Mouse (Mus musculus) neural tube, embryonic 12.5 days (tissue): ENCODE data around the gene 6330409D20Rik. TPM values are rescaled to one million over a fixed set of nuclear protein-coding genes. Genes with fewer than 3 reads are reported as not detected.
A peak's percentile ranks its signal among the peaks of the same experiment; 100 is the strongest.

Source experiments
- ATAC-seq: fragments of 200-750 bp; cut with Nextera tagmentation; 2 replicates; pipeline ENCODE4 v1.8.0; 2017; ENCODE audit warnings: low read depth, mild to moderate bottlenecking, moderate TSS enrichment, moderate library complexity; ENCODE audit not compliant: low FRiP score
- H3K27ac ChIP-seq: fragments of 300-500 bp; sonication (generic); 2 replicates; pipeline ENCODE4 v1.5.1; 2016
- H3K27me3 ChIP-seq: fragments of 300-500 bp; sonication (generic); replicated peaks from 2 replicates; pipeline ENCODE4 v1.6.1; 2016; ENCODE audit warnings: mild to moderate bottlenecking
- H3K36me3 ChIP-seq: fragments of 300-500 bp; sonication (generic); 2 replicates; pipeline ENCODE4 v1.6.1; 2016; ENCODE audit warnings: mild to moderate bottlenecking
- H3K4me1 ChIP-seq: fragments of 300-500 bp; sonication (generic); 2 replicates; pipeline ENCODE4 v1.6.1; 2016
- H3K4me2 ChIP-seq: fragments of 300-500 bp; sonication (generic); replicated peaks from 2 replicates; pipeline ENCODE4 v1.6.1; 2016; ENCODE audit warnings: mild to moderate bottlenecking
- H3K4me3 ChIP-seq: fragments of 300-500 bp; sonication (generic); 2 replicates; pipeline ENCODE4 v1.5.1; 2016
- H3K9ac ChIP-seq: fragments of 300-500 bp; sonication (generic); 2 replicates; pipeline ENCODE4 v1.6.1; 2016; ENCODE audit warnings: mild to moderate bottlenecking
- H3K9me3 ChIP-seq: fragments of 300-500 bp; sonication (generic); 2 replicates; pipeline ENCODE4 v1.6.1; 2016; ENCODE audit warnings: mild to moderate bottlenecking
- WGBS: fragments of 180-500 bp; shearing (Covaris S2); methylation state at CpG from one replicate; pipeline ENCODE4 v1.1.7; 2016; 5-methylcytosine and 5-hydroxymethylcytosine counted together
- microRNA counts: library from miRNA; unstranded; fragments of <30 nt; microRNA quantifications from one replicate; lab custom pipeline; 2017
- microRNA-seq: library from miRNA; unstranded; fragments of <30 nt; microRNA quantifications from one replicate; pipeline ENCODE4, GENCODE M21; 2017
- polyA plus RNA-seq: library from polyadenylated mRNA; unstranded; fragments of >200 nt; fragmentation: Nextera tagmentation; extraction: Ambion mirVana; gene quantifications from 2 replicates; pipeline ENCODE4 v1.2.1, GENCODE M21; 2016

6330409D20Rik gene
- polyA plus RNA-seq, 1 experiment from 2014 or later, result 3.1 TPM

GRCm38 (mm10) chr2:32686640-32687039 lies 54.2 kb downstream of the 6330409D20Rik start:
- Histone ChIP-seq H3K27me3 (no peaks in the 10 kb centered on the region), H3K27ac (no peak overlapping the region), H3K4me1 (peaks cover 4% of the 10 kb centered on the region; the same call in 1 of the 2 replicates), H3K4me3 (no peak overlapping the region), H3K36me3 (peaks cover 47% of the 10 kb centered on the region), H3K9me3 (no peaks in the 10 kb centered on the region), H3K9ac (no peak overlapping the region), H3K4me2 (no peak overlapping the region)
- whole genome bisulfite sequencing, result 96% methylated on average over 6 of the region's 6 CpGs
- ATAC-seq, result no peak

DNA sequence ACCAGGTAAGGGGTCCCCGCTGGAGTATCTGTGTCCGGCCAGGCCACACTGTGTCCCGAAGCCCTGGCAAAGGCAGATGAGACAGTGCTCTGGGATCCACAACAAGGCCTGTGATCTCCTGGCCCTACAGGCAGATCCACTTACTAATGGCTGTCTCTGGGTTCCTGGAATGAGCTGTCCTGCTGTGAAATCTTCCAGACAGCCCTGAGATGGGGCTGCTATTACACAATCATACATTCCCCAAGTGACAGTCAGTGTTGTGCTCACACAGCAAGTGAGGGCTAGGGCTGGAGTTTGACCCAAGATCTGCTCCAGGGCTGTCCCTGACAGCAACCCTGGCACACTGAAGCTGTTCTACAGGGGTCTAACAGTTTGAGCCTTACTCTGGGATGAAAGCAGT lies 55.0 kb downstream of the 6330409D20Rik start:
- Histone ChIP-seq H3K36me3 (peaks cover 47% of the 10 kb centered on the region), H3K27me3 (no peaks in the 10 kb centered on the region), H3K4me3 (no peak overlapping the region), H3K4me1 (peaks cover 5% of the 10 kb centered on the region; the same call in 1 of the 2 replicates), H3K4me2 (no peak overlapping the region), H3K9me3 (no peaks in the 10 kb centered on the region), H3K9ac (no peak overlapping the region), H3K27ac (no peak overlapping the region)
- 94% methylated on average over 3 of the region's 3 CpGs for WGBS
- ATAC-seq, result no peak

DNA sequence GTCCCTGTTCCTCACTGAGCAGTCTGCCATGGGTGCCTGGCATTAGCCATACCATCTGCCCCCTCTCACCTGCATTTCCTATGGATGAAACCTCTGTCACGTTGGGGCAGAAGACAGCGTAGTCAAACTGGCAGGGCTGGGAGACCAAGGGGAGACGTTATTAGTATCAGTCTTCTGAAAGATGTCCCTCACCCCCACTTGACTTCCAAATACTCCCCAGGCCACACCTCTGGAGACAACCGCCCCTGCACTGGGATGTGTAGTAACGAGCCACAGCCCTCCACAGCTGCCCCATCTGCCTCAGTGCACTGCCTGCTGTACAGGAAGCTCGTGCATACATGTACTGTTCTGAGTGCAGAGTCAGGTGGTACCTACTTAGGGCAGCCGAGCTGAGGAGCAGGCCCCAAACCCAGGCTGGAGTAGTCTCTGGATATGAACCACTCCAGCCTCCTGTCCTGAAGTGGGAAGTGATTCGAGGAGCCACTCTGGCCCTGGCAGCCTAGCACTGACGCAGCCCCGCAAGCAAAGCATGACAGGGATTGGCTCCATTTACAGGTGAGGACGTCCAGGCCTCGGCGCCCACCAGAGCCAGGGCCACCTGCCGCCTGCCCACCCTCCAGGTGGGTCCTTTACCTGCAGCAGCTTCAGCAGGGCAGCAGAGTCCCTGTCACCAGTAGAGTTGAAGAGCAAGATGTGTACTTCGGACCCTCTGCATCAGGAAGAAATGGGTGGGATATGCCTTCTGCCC lies 56.0 kb downstream of the 6330409D20Rik start:
- ATAC-seq, result no peak
- Histone ChIP-seq H3K27me3 (no peaks in the 10 kb centered on the region), H3K9ac (no peak overlapping the region), H3K4me2 (no peak overlapping the region), H3K4me3 (no peak overlapping the region), H3K9me3 (no peaks in the 10 kb centered on the region), H3K27ac (no peak overlapping the region), H3K4me1 (peaks cover 5% of the 10 kb centered on the region; the same call in 1 of the 2 replicates), H3K36me3 (peaks cover 47% of the 10 kb centered on the region)
- 93% methylated on average over 15 of the region's 15 CpGs for WGBS

- Histone ChIP-seq H3K4me3 (no peak overlapping the region), H3K9ac (no peak overlapping the region), H3K4me2 (no peak overlapping the region), H3K9me3 (no peaks in the 10 kb centered on the region), H3K36me3 (peaks cover 47% of the 10 kb centered on the region), H3K4me1 (peaks cover 5% of the 10 kb centered on the region; the same call in 1 of the 2 replicates), H3K27me3 (no peaks in the 10 kb centered on the region), H3K27ac (no peak overlapping the region)
- no peak for ATAC-seq
- 91% methylated on average over 10 of the region's 10 CpGs for WGBS
Observed at GRCm38 (mm10) chr2:32683701-32684100, 57.1 kb downstream of the 6330409D20Rik start.

GRCm38 (mm10) chr2:32682721-32683417 lies 57.9 kb downstream of the 6330409D20Rik start:
- H3K4me3 ChIP-seq, result no peak overlapping the region
- H3K4me1 ChIP-seq, result peaks cover 5% of the 10 kb centered on the region; the same call in 1 of the 2 replicates
- peaks cover 47% of the 10 kb centered on the region for H3K36me3 ChIP-seq
- no peak overlapping the region for H3K4me2 ChIP-seq
- no peak for ATAC-seq
- 83% methylated on average over 14 of the region's 14 CpGs for WGBS
- H3K27me3 ChIP-seq, result no peaks in the 10 kb centered on the region
- no peak overlapping the region for H3K9ac ChIP-seq
- no peaks in the 10 kb centered on the region for H3K9me3 ChIP-seq
- no peak overlapping the region for H3K27ac ChIP-seq

MicroRNAs within 50 kb of the gene (microRNA counts, 519-probe panel; counts per million panel counts)
- 342 counts per million, percentile 67 among the panel's probes with 10 or more counts for microRNA mmu-miR-2861 (lab: Ali Mortazavi, UCI)

Small RNA genes within 50 kb of the gene (microRNA-seq; reads per million reads assigned to microRNA genes)
- gene Mir2861 (not detected), gene Mir3960 (not detected), gene Mir8093 (not detected)

Other genes starting within 250 kb of the 6330409D20Rik start
- 11.5 and 14.4 TPM in 2 replicates for gene Fam102a, start 205.7 kb downstream of the 6330409D20Rik start, polyA plus RNA-seq
- gene Dpm2, start 170.2 kb downstream of the 6330409D20Rik start, polyA plus RNA-seq, result 121 and 124 TPM in 2 replicates
- 3.9 and 4.0 TPM in 2 replicates for gene Pip5kl1, start 166.2 kb downstream of the 6330409D20Rik start, polyA plus RNA-seq
- gene 9430097D07Rik, start 165.3 kb downstream of the 6330409D20Rik start, polyA plus RNA-seq, result 0.25 and 0.69 TPM in 2 replicates
- 20.4 and 21.4 TPM in 2 replicates for gene St6galnac4, start 153.9 kb downstream of the 6330409D20Rik start, polyA plus RNA-seq
- 10.1 and 11.5 TPM in 2 replicates for gene St6galnac6, start 141.3 kb downstream of the 6330409D20Rik start, polyA plus RNA-seq
- gene Ak1, start 119.3 kb downstream of the 6330409D20Rik start, polyA plus RNA-seq, result 46.6 and 50.4 TPM in 2 replicates
- gene Eng, start 94.4 kb downstream of the 6330409D20Rik start, polyA plus RNA-seq, result 28.8 and 33.0 TPM in 2 replicates
- 16.4 and 17.3 TPM in 2 replicates for gene Fpgs, start 36.9 kb downstream of the 6330409D20Rik start, polyA plus RNA-seq
- 97.8 and 103 TPM in 2 replicates for gene Cdk9, start 27.9 kb downstream of the 6330409D20Rik start, polyA plus RNA-seq
- 41.8 and 45.1 TPM in 2 replicates for gene Sh2d3c, start 20.0 kb downstream of the 6330409D20Rik start, polyA plus RNA-seq
- 55.5 and 56.1 TPM in 2 replicates for gene Tor2a, start 16.2 kb upstream of the 6330409D20Rik start, polyA plus RNA-seq
- 0.32 and 1.2 TPM in 2 replicates for gene Ttc16, start 34.6 kb upstream of the 6330409D20Rik start, polyA plus RNA-seq
- 4.3 and 5.5 TPM in 2 replicates for gene Ptrh1, start 34.8 kb upstream of the 6330409D20Rik start, polyA plus RNA-seq
- gene Cfap157, start 43.4 kb upstream of the 6330409D20Rik start, polyA plus RNA-seq, result 0.82 and 1.6 TPM in 2 replicates
- 121 and 130 TPM in 2 replicates for gene Stxbp1, start 106.2 kb upstream of the 6330409D20Rik start, polyA plus RNA-seq
- gene Fam129b, start 135.1 kb upstream of the 6330409D20Rik start, polyA plus RNA-seq, result 39.6 and 40.3 TPM in 2 replicates
- 108 and 122 TPM in 2 replicates for gene Rpl12, start 220.5 kb upstream of the 6330409D20Rik start, polyA plus RNA-seq
- gene Lrsam1, start 220.6 kb upstream of the 6330409D20Rik start, polyA plus RNA-seq, result 17.8 and 22.3 TPM in 2 replicates
- 25.0 and 26.3 TPM in 2 replicates for gene Slc2a8, start 241.1 kb upstream of the 6330409D20Rik start, polyA plus RNA-seq